Mouse (Mus musculus) neural tube, embryonic 10.5 days (tissue): ENCODE results near the gene Chd5.

Source experiments
- DNase-seq: peaks from one replicate; pipeline ENCODE4 v3.0.0-alpha.2; 2017; ENCODE audit warnings: low spot score; ENCODE audit errors: extremely low spot score

Chd5 gene

DNA sequence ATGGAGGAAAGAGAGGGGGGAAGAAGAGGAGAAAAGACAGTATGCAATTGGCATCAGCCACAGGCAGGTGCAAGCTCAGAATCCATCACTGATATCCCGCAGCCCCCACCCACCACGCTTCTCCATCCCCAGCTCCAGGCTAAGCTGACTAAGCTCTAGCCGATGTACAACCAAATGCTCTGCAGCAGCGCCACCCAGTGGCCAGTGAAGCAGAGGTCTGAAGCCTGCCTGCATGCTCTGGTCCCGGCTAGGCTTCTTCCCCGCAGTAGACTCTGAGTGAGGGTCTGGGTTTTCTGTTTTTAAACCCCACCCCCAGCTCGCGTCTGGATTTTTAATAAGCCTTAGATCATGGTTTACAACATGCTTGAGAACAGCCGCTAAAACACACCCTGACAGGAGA, 96.4 kb downstream of the Chd5 start:
- peak; percentile 93 for DNase-seq

DNA sequence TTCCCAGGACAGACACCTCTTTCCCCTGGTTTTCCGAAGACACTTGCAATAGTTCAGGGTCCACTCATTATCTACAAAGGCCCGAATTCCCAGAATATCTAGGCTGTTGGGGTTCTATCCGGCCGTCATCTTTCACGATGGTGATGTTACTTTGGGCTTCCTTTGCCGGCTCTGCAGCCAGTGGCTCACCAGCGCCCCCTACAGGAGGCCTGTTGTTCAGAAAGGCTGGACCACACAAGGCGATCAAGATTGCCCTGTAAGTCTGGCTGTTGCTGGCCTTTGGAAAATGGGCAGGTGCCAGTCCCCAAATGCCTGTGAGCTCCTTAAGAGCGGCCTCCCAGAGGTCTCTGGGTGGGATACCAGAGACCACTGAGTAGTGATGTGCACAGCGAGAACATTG, 96.8 kb downstream of the Chd5 start:
- DNase-seq: peak; percentile 88
